Mouse (Mus musculus) retina, embryonic 14.5 days (tissue): ENCODE measurements around the gene Ckmt2.

Experiments used
- DNase-seq: peaks from one replicate; pipeline ENCODE4 v3.0.0-alpha.2; 2015; ENCODE audit warnings: low spot score

Ckmt2 gene

GRCm38 (mm10) chr13:91876741-91877349, at the start of gene Ckmt2:
Gene Ckmt2, minus strand, starts transcription at chr13:91876885.
- DNase-seq = no peak

- no peak for DNase-seq
Measured at GRCm38 (mm10) chr13:91921010-91921409, 44.3 kb upstream of the Ckmt2 start.

GRCm38 (mm10) chr13:91918764-91919163, 42.1 kb upstream of the Ckmt2 start:
- no peak for DNase-seq

GRCm38 (mm10) chr13:91917835-91918234, 41.1 kb upstream of the Ckmt2 start:
- DNase-seq = no peak

- DNase-seq = no peak
Measured at GRCm38 (mm10) chr13:91916308-91916707, 39.6 kb upstream of the Ckmt2 start.

- DNase-seq = peak; percentile 42
Measured at GRCm38 (mm10) chr13:91915582-91916239, 39.0 kb upstream of the Ckmt2 start.

GRCm38 (mm10) chr13:91915192-91915581, 38.5 kb upstream of the Ckmt2 start:
- no peak for DNase-seq

GRCm38 (mm10) chr13:91911652-91912051, 35.0 kb upstream of the Ckmt2 start:
- DNase-seq = no peak

- DNase-seq = no peak
Measured at GRCm38 (mm10) chr13:91911211-91911610, 34.5 kb upstream of the Ckmt2 start.

- peak; percentile 90 for DNase-seq
Measured at GRCm38 (mm10) chr13:91908202-91908980, 31.7 kb upstream of the Ckmt2 start.

- DNase-seq = peak; percentile 18
Measured at GRCm38 (mm10) chr13:91906338-91906737, 29.7 kb upstream of the Ckmt2 start.

- no peak for DNase-seq
Measured at GRCm38 (mm10) chr13:91896476-91896875, 19.8 kb upstream of the Ckmt2 start.

GRCm38 (mm10) chr13:91893132-91893531, 16.4 kb upstream of the Ckmt2 start:
- DNase-seq = peak; percentile 57

GRCm38 (mm10) chr13:91890031-91890619, 13.4 kb upstream of the Ckmt2 start:
- no peak for DNase-seq

- DNase-seq = no peak
Measured at GRCm38 (mm10) chr13:91884714-91885386, 8.2 kb upstream of the Ckmt2 start.

- DNase-seq = peak; percentile 82
Measured at GRCm38 (mm10) chr13:91881837-91882480, 5.3 kb upstream of the Ckmt2 start.

GRCm38 (mm10) chr13:91880256-91880655, 3.6 kb upstream of the Ckmt2 start:
- no peak for DNase-seq

- DNase-seq = no peak
Measured at GRCm38 (mm10) chr13:91877996-91878395, 1.3 kb upstream of the Ckmt2 start.

GRCm38 (mm10) chr13:91877350-91877749, 665 bp upstream of the Ckmt2 start:
- DNase-seq = no peak

GRCm38 (mm10) chr13:91875581-91875980, 1.1 kb downstream of the Ckmt2 start:
- DNase-seq = no peak

GRCm38 (mm10) chr13:91874565-91874964, 2.1 kb downstream of the Ckmt2 start:
- no peak for DNase-seq
